Mouse (Mus musculus): ENCODE measurements at regions not wholly inside any gene's neighbourhood (a gene's known extent, or its start where the extent isn't known, plus 50 kb on each side); places are given as distances from the start of the nearest gene placed in this dataset.

DNA sequence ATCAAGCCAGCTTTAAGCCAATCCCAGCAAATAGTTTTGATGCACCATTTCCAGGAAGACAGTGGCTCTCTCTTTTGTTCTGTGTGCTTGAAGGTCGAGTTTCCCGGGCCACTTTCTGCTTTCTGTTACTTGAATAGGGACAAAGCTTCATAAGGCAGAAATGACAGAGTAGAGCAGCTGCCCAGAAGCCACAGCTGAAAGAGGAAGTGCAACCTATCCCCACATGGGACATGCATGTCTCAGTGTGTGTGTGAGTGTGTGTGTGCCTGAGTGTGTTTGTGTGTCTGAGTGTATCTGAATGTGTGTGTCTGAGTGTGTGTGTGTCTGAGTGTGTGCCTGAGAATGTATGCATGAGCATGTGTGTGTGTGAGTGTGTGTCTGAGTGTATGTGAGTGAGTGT is 120.2 kb upstream of the Rreb1 start:
- DNase-seq (ENCODE audit: low spot score in 2 of 2) = no peak

DNA sequence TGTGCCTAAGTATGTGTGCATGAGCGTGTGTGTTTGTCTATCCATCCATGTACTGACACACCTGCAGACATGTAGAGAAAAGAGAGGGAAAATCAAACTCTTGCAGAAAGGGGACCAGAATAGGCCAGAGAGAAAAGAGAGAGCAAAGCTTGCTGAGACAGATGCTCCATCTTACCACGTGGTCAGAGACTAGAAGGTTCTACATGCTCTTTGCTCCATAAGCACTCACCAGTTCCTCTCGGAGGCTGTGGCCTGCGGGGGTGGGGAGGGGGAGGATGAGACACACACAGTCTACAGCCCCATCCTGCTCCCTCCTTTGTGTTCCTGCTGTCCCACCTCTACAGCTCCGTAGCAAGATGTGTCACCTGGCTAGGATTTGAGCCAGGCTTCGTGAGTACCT is 119.7 kb upstream of the Rreb1 start:
- no peak for DNase-seq (ENCODE audit: low spot score in 2 of 2)

GRCm38 (mm10) chr13:37660083-37660482 is 118.1 kb upstream of the Rreb1 start:
- no peak for DNase-seq (ENCODE audit: low spot score in 2 of 2)

DNA sequence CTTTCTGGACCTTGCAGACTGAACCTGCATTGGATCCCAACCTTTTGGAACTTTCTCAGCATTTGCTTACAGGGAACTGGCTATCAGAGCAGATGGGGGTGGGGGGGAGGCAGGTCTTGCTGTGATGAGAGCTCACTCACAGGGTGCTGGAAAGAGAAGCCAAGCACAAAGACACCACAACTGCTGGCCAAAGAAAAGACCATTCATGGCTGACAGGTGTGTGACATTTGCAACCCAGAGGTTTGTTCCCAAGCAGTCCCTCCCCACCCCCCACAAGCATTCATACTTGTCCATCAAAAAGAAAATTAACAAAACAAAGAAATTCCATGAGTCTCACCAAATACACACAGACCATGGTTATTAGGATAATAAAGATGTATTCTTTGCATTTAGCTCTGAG is 117.5 kb upstream of the Rreb1 start:
- DNase-seq (ENCODE audit: low spot score in 2 of 2) = no peak

DNA sequence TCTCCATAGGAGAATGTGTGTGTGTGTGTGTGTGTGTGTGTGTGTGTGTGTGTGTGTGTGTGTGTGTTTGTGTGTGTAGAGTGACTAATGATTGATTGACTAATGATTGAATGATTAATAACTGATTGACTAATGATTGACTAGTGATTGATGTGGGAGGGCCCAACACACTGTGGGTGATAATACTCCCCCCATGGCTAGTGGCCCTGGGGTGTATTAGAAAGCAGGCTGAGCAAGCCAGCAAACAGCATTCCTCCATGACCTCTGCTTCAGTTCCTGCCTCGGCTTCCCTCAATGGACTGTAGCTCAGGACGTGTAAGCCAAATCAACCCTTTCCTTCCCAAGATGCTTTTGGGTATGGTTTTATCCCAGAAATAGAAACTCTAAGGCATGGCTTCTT is 114.1 kb upstream of the Rreb1 start:
- DNase-seq (ENCODE audit: low spot score in 2 of 2) = no peak

DNA sequence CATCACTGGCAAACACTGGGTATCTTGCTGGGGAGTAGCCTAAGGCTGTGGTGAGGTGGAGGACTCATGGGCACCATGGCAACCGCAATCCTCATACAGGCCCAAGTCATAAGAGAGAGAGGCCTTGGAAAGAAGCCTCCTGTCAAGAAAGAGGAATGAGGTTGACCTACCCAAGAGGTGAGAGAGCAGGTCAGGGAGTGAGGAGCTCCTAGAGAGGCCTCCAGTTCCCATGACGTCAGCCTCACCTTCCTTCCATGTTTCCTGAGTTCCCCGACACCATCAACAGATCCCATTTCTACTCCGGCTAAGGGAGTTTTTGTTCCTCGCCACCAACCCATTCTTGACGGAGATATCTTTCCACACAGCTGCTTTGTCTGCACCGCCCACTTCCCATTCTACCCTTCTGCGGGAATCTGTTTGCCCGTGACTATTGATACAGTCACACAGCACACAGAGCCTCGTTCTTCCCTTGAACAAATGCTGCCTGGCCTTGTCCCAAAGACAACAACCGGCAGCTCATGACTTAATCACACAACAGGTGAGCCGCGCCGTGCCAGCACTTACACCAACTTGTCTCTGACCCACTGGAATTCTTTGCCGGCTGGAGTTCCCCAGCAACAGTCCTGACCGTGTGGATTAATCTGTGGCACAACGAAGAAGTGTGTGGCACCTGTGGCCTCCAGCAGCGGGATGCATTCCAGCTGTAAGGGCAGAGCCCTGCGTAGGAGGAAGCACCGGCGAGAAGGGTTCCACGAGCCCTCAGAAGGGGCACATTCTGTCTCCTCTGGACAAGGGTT is 111.8 kb upstream of the Rreb1 start:
- no peak for DNase-seq (ENCODE audit: low spot score in 2 of 2)

- DNase-seq (ENCODE audit: low spot score in 2 of 2) = no peak
Observed at GRCm38 (mm10) chr13:37667386-37667785, 110.8 kb upstream of the Rreb1 start.

GRCm38 (mm10) chr13:37667871-37668270 is 110.3 kb upstream of the Rreb1 start:
- DNase-seq (ENCODE audit: low spot score in 2 of 2) = no peak

DNA sequence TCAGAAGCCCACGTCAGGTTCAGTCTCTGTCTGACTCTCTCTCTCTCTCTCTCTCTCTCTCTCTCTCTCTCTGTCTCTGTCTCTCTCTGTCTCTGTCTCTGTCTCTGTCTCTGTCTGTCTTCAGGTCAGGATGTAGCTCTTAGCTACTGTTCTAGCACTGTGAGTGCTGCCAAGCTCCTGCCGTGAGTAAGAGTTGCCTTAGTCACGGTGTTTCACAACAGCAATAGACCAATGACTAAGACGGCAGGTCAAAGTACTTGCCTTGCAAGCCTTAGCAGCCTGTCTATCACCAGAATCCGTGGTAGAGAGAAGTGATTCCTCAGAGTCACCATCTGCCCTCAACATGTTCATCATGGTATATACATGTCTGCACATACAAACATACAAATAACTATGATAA is 107.1 kb upstream of the Rreb1 start:
- DNase-seq (ENCODE audit: low spot score in 2 of 2) = no peak

GRCm38 (mm10) chr13:37674676-37675350 is 103.4 kb upstream of the Rreb1 start:
- no peak for DNase-seq (ENCODE audit: low spot score in 2 of 2)

DNA sequence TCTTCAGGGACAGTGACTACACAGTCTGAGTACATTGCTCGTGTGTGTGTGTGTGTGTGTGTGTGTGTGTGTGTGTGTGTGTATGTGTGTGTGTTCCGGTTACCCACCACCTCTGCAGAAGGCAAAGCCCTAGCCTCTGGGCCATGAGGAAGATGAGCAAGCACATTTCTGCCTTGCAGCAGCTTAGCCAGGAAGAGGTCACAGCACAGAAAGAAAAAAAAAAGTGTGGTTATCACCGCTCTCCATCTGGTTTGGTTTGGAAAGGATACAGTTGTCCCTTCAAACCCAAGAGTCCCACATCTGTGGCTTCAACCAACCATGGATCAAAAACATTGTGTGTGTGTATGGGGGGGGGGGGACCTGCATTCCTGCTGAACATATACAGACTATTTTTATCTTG is 102.5 kb upstream of the Rreb1 start:
- no peak for DNase-seq (ENCODE audit: low spot score in 2 of 2)

DNA sequence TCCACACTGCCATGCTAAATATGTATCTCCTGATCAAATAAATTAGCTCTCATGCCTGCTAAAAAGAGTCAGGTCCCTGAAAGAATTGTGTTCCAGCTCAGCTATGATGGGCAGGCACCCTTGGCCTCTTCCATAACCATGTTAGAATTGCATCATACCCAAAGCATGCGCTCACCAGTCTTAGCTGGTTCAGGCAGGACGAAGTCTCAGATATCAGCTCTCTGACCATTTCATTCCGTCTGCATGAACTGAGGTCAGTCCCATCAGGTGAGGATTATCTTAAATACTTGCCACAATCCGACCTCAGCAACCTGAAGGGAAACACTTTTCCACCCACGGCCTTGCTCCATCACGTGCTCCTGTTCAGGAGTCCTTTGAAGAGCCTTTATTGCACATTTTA is 101.3 kb upstream of the Rreb1 start:
- DNase-seq (ENCODE audit: low spot score in 2 of 2) = no peak

DNA sequence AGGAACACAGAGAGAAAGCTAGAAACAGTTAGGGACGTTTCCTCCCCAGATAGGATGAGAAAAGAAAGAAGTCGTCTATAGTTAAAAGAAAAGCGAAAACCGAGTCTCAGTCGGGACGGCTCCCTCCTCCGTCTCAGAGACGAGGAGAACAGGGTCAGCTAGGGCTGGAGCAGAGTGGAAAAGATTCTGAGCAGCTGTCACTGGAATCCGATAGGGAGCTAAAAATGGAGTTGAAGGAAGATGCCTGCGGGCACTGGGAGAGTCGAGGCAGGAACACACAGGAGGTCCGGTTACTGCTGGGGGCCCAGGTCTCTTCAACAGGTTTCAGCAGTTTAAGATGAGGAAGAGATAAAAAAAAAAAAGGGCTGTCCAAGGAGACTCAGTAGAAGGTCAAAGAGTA is 99.9 kb upstream of the Rreb1 start:
- DNase-seq (ENCODE audit: low spot score in 2 of 2) = no peak

GRCm38 (mm10) chr13:37678772-37679171 is 99.4 kb upstream of the Rreb1 start:
- DNase-seq (ENCODE audit: low spot score in 2 of 2) = no peak

GRCm38 (mm10) chr13:37680837-37681619 is 97.2 kb upstream of the Rreb1 start:
- DNase-seq (ENCODE audit: low spot score in 2 of 2) = peak; percentile 47 to 67

DNA sequence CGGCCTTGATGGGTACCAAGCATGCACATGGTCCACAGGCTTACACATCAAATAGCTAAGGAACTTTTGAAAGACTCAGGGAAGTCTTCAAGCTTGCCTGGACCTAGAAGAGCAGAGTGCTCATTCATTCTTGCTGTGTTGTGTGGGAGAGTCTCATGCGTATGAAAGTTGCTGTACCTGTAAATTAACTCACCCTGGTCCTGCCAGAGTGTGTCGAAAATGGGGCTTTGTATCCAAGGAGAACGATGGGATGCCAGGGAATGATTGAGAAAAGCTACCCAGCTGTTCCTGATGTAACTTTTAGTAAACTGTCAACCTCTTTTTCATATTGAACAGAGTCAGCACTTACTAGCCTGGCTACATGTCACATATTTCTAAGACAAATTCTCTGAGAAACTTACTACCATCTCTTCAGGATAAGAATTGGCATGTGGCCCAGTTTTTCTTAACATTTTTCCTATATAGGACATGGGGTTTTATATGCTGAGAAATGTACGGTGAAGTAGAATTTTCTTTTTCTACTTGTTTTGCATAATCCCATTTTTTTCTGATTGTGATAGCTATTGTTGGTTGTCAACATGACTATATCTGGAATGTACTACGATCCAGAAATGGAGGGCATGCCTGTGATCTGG is 95.0 kb upstream of the Rreb1 start:
- DNase-seq (ENCODE audit: low spot score in 2 of 2) = no peak

- DNase-seq (ENCODE audit: low spot score in 2 of 2) = no peak
Observed at GRCm38 (mm10) chr13:37685617-37686016, 92.6 kb upstream of the Rreb1 start.

GRCm38 (mm10) chr13:37686109-37686508 is 92.1 kb upstream of the Rreb1 start:
- DNase-seq (ENCODE audit: low spot score in 2 of 2) = no peak

- DNase-seq (ENCODE audit: low spot score in 2 of 2) = no peak
Observed at GRCm38 (mm10) chr13:37689127-37689777, 88.9 kb upstream of the Rreb1 start.

DNA sequence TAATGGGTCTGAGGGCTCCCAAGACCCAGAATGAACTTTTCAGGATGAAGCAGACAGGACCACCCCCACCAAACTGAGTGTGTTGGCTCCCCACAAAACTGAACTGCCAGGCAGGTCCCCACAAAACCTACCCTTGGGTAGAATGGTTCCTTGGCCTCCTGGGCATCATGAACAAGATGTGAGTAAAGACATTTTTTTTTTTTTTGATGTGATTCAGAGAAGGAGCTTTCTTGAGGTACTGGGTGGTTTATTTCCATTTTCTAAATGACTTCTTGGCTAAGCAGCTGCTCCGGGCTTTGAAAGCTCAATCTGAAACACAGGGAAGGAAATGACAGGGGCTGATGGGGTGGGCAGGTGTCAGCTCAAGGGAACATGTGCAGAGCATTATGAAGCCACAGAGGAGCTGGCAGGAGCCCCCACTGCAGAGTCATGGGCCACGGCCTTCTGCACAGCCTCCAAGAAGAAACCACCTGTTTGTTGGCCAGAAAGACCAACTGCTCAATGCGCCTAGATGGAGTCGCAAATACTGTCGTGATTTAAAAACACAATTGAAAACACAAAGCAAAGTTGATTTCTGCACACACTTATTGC is 86.2 kb upstream of the Rreb1 start:
- DNase-seq (ENCODE audit: low spot score in 2 of 2) = no peak

GRCm38 (mm10) chr13:37693617-37694016 is 84.6 kb upstream of the Rreb1 start:
- no peak for DNase-seq (ENCODE audit: low spot score in 2 of 2)

Data from right cerebral cortex, postnatal 10 days (tissue).